Mouse (Mus musculus): ENCODE measurements at regions not wholly inside any gene's neighbourhood (a gene's known extent, or its start where the extent isn't known, plus 50 kb on each side); places are given as distances from the start of the nearest gene placed in this dataset.

GRCm38 (mm10) chr4:106168741-106169140 lies 147.3 kb upstream of the Usp24 start:
- no peak overlapping the region for H3K4me3 ChIP-seq (ENCODE audit: low read length)
- no peak for ATAC-seq
- 76% methylated on average over 6 of the region's 6 CpGs for WGBS
- no peaks in the 10 kb centered on the region for H3K9me3 ChIP-seq (ENCODE audit: low read length)
- H3K36me3 ChIP-seq (ENCODE audit: insufficient read depth, low read length): no peaks in the 10 kb centered on the region
- TF ChIP-seq CTCF (IDR thresholded peaks at IDR 0.05; ENCODE audit: low read depth): no peak
- no peaks in the 10 kb centered on the region for H3K4me1 ChIP-seq (ENCODE audit: insufficient read depth, low read length)
- no peak for DNase-seq (ENCODE audit: low spot score)
- no peak overlapping the region for H3K9ac ChIP-seq (replicated peaks; ENCODE audit: low read length)
- H3K4me2 ChIP-seq (ENCODE audit: low read depth, low read length): no peak overlapping the region
- no peak overlapping the region for H3K27ac ChIP-seq
- H3K27me3 ChIP-seq (ENCODE audit: insufficient read depth, low read length): no peaks in the 10 kb centered on the region

GRCm38 (mm10) chr4:106169466-106169865 lies 146.5 kb upstream of the Usp24 start:
- no peak for DNase-seq (ENCODE audit: low spot score)
- Histone ChIP-seq H3K4me2 (ENCODE audit: low read depth, low read length) (no peak overlapping the region), H3K27me3 (ENCODE audit: insufficient read depth, low read length) (no peaks in the 10 kb centered on the region), H3K4me3 (ENCODE audit: low read length) (no peak overlapping the region), H3K9ac (replicated peaks; ENCODE audit: low read length) (no peak overlapping the region), H3K9me3 (ENCODE audit: low read length) (no peaks in the 10 kb centered on the region), H3K27ac (no peak overlapping the region), H3K36me3 (ENCODE audit: insufficient read depth, low read length) (no peaks in the 10 kb centered on the region), H3K4me1 (ENCODE audit: insufficient read depth, low read length) (no peaks in the 10 kb centered on the region)
- ATAC-seq: no peak
- WGBS: 100% methylated on average over 4 of the region's 4 CpGs
- no peak for TF ChIP-seq CTCF (IDR thresholded peaks at IDR 0.05; ENCODE audit: low read depth)

- Histone ChIP-seq H3K9ac (replicated peaks; ENCODE audit: low read length) (no peak overlapping the region), H3K27ac (no peak overlapping the region), H3K9me3 (ENCODE audit: low read length) (no peaks in the 10 kb centered on the region), H3K4me3 (ENCODE audit: low read length) (no peak overlapping the region), H3K36me3 (ENCODE audit: insufficient read depth, low read length) (no peaks in the 10 kb centered on the region), H3K4me1 (ENCODE audit: insufficient read depth, low read length) (no peaks in the 10 kb centered on the region), H3K4me2 (ENCODE audit: low read depth, low read length) (no peak overlapping the region), H3K27me3 (ENCODE audit: insufficient read depth, low read length) (no peaks in the 10 kb centered on the region)
- DNase-seq (ENCODE audit: low spot score) (no peak), ATAC-seq (no peak)
- no peak for TF ChIP-seq CTCF (IDR thresholded peaks at IDR 0.05; ENCODE audit: low read depth)
- WGBS: 88% methylated on average over 8 of the region's 8 CpGs
Measured at GRCm38 (mm10) chr4:106170731-106171130, 145.3 kb upstream of the Usp24 start.

GRCm38 (mm10) chr4:106175352-106175751 lies 140.7 kb upstream of the Usp24 start:
- ATAC-seq: no peak
- WGBS: 52% methylated on average over 5 of the region's 5 CpGs
- Histone ChIP-seq H3K4me1 (ENCODE audit: insufficient read depth, low read length) (no peaks in the 10 kb centered on the region), H3K4me3 (ENCODE audit: low read length) (no peak overlapping the region), H3K27me3 (ENCODE audit: insufficient read depth, low read length) (no peaks in the 10 kb centered on the region), H3K9ac (replicated peaks; ENCODE audit: low read length) (no peak overlapping the region), H3K4me2 (ENCODE audit: low read depth, low read length) (no peak overlapping the region), H3K36me3 (ENCODE audit: insufficient read depth, low read length) (no peaks in the 10 kb centered on the region), H3K27ac (no peak overlapping the region), H3K9me3 (ENCODE audit: low read length) (no peaks in the 10 kb centered on the region)
- DNase-seq (ENCODE audit: low spot score): no peak
- no peak for TF ChIP-seq CTCF (IDR thresholded peaks at IDR 0.05; ENCODE audit: low read depth)

- Histone ChIP-seq H3K4me3 (ENCODE audit: low read length) (no peak overlapping the region), H3K27me3 (ENCODE audit: insufficient read depth, low read length) (no peaks in the 10 kb centered on the region), H3K27ac (no peak overlapping the region), H3K36me3 (ENCODE audit: insufficient read depth, low read length) (no peaks in the 10 kb centered on the region), H3K4me2 (ENCODE audit: low read depth, low read length) (no peak overlapping the region), H3K9ac (replicated peaks; ENCODE audit: low read length) (no peak overlapping the region), H3K9me3 (ENCODE audit: low read length) (no peaks in the 10 kb centered on the region), H3K4me1 (ENCODE audit: insufficient read depth, low read length) (no peaks in the 10 kb centered on the region)
- ATAC-seq (no peak), DNase-seq (ENCODE audit: low spot score) (no peak)
- TF ChIP-seq CTCF (IDR thresholded peaks at IDR 0.05; ENCODE audit: low read depth): no peak
- WGBS: 84% methylated on average over 13 of the region's 13 CpGs
Measured at GRCm38 (mm10) chr4:106185745-106186501, 130.1 kb upstream of the Usp24 start.

- no peaks in the 10 kb centered on the region for H3K36me3 ChIP-seq (ENCODE audit: insufficient read depth, low read length)
- no peak overlapping the region for H3K4me3 ChIP-seq (ENCODE audit: low read length)
- H3K27me3 ChIP-seq (ENCODE audit: insufficient read depth, low read length): no peaks in the 10 kb centered on the region
- H3K4me2 ChIP-seq (ENCODE audit: low read depth, low read length): no peak overlapping the region
- no peak for TF ChIP-seq CTCF (IDR thresholded peaks at IDR 0.05; ENCODE audit: low read depth)
- H3K27ac ChIP-seq: no peak overlapping the region
- ATAC-seq: no peak
- H3K9ac ChIP-seq (replicated peaks; ENCODE audit: low read length): no peak overlapping the region
- 86% methylated on average over 7 of the region's 7 CpGs for WGBS
- no peaks in the 10 kb centered on the region for H3K9me3 ChIP-seq (ENCODE audit: low read length)
- DNase-seq (ENCODE audit: low spot score): no peak
- H3K4me1 ChIP-seq (ENCODE audit: insufficient read depth, low read length): no peaks in the 10 kb centered on the region
Measured at GRCm38 (mm10) chr4:106186684-106187083, 129.3 kb upstream of the Usp24 start.

GRCm38 (mm10) chr4:106190248-106190647 lies 125.8 kb upstream of the Usp24 start:
- no peak for ATAC-seq
- 83% methylated on average over 4 of the region's 4 CpGs for WGBS

More at GRCm38 (mm10) chr4:106190248-106190647, 125.8 kb upstream of the Usp24 start:
- no peak for DNase-seq (ENCODE audit: low spot score)
- no peak for TF ChIP-seq CTCF (IDR thresholded peaks at IDR 0.05; ENCODE audit: low read depth)
- Histone ChIP-seq H3K9ac (replicated peaks; ENCODE audit: low read length) (no peak overlapping the region), H3K36me3 (ENCODE audit: insufficient read depth, low read length) (no peaks in the 10 kb centered on the region), H3K4me2 (ENCODE audit: low read depth, low read length) (no peak overlapping the region), H3K27me3 (ENCODE audit: insufficient read depth, low read length) (no peaks in the 10 kb centered on the region), H3K4me1 (ENCODE audit: insufficient read depth, low read length) (no peaks in the 10 kb centered on the region), H3K27ac (no peak overlapping the region), H3K4me3 (ENCODE audit: low read length) (no peak overlapping the region), H3K9me3 (ENCODE audit: low read length) (no peaks in the 10 kb centered on the region)

Measured in hindbrain, postnatal 0 days (tissue).